Mouse (Mus musculus) 3T3-L1 (cell line): Measurements from ENCODE around the gene Gm14180.
A peak's percentile ranks its signal among the peaks of the same experiment; 100 is the strongest.
"Not testable (repeated sequence)": the region's sequence is repeated elsewhere in the genome, so short reads cannot be mapped to it uniquely, and the experiment has no call there.

ENCODE experiments used
- DNase-seq: peaks from one replicate; pipeline ENCODE4 v3.0.0-alpha.2; 2015; ENCODE audit warnings: low read depth, low spot score

The Gm14180 gene

GRCm38 (mm10) chr11:99734190-99734589, at the start of gene Gm14180:
Gene Gm14180, minus strand, starts transcription at chr11:99734290.
- DNase-seq, result no peak

DNA sequence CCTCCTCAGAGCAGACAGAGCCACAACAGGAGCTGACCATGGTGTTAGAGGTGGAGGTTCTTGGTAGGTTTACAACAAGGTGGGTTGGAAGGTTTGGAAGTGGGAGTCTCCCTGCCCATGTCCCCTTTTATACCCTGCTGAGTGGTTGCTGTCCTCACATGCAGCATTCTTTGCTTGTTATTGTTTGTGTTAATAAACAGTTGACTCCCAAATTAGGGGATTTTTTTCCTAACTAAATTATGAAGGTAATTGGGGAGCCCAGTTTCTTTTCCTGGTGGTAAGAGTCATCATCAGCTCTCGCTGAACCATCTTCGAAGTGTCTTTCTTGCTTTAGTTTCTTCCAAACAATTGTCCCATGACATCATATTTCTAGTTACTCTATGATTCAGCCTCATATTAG, 46.5 kb upstream of the Gm14180 start, which contains the start of gene Krtap4-8:
Krtap4-8 (minus strand) TSS at position 101 of the 400 bp plus-strand sequence.
- DNase-seq, result no peak

DNA sequence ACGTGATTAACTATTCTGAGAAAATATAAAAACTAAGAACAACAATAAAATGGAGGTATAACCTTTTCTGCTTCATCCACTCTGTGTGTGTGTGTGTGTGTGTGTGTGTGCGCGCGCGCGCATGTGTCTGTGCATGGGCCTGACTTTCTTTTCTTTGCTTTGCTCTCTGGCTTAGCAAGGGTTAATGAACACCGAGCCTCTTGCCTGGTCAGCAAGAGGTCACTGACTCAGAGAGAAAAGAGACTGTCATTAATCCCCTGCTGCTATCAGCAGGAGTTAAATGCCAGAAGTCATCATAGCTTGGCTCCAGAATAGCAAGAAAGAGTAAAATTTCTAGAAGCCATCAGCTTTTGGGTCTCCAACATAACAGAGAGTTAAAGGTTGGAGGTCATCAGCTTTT, 44.3 kb upstream of the Gm14180 start:
- no peak for DNase-seq

DNA sequence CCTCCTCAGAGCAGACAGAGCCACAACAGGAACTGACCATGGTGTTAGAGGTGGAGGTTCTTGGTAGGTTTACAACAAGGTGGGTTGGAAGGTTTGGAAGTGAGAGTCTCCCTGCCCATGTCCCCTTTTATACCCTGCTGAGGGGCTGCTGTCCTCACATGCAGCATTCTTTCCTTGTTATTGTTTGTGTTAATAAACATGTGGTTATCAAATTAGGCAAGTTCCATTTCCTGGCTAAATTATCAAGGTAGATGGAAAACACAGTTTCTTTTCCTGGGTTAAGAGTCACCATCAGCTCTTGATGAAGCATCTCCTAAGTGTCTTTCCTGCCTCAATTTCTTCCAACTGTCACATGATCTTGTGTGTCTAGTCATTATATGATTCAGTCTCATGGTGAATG, 38.7 kb upstream of the Gm14180 start, which contains the start of gene Gm11595:
Gm11595 (minus strand) TSS at position 101 of the 400 bp plus-strand sequence.
- not testable (repeated sequence) for DNase-seq

DNA sequence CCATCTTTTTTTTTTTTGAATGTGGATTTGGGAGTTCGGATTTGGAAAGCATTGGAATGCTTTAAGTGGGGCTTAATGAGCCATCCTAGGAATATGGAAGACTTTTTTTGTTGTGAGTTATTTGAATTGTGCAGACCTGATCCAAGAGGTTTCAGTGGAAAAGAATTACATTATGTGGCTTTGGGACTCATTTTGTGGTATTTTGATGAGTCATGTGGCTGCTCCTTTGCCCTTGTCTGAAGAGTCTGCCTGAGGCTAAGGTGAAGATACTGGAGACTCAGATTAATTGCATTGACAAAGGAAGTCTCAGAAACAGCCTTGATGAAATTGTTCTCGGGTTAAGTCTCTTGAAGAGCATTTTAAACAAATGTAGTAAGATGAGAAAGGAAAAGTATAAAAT, 34.3 kb upstream of the Gm14180 start:
- peak; percentile 89 for DNase-seq

GRCm38 (mm10) chr11:99758877-99759276, 24.8 kb upstream of the Gm14180 start:
- no peak for DNase-seq

- no peak for DNase-seq
These were observed 9.9 kb upstream of the Gm14180 start for GRCm38 (mm10) chr11:99743985-99744384.

DNA sequence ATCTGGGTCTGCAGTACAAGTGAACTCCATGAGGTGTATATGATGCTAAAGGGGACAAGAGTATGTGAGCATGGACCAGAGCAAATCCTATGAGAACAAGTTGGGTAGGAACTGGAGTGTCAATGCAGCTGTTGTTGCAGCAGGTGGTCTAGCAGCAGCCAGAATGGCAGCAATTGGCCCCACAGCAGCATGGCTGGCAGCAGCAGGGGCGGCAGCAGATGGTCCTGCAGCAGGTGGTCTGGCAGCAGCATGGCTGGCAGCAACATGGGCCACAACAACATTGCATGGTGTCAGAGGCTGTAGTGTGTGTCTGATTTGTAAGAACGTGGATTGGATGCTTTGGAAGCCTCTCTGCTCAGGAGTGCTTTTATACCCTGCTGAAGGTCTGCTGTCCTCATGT, 10.0 kb downstream of the Gm14180 start:
- no peak for DNase-seq

GRCm38 (mm10) chr11:99718759-99719158, 15.3 kb downstream of the Gm14180 start:
- no peak for DNase-seq

GRCm38 (mm10) chr11:99690463-99690862, 43.6 kb downstream of the Gm14180 start, which contains the start of gene Gm14190:
Gene Gm14190, minus strand, starts transcription at chr11:99690740.
- no peak for DNase-seq

DNA sequence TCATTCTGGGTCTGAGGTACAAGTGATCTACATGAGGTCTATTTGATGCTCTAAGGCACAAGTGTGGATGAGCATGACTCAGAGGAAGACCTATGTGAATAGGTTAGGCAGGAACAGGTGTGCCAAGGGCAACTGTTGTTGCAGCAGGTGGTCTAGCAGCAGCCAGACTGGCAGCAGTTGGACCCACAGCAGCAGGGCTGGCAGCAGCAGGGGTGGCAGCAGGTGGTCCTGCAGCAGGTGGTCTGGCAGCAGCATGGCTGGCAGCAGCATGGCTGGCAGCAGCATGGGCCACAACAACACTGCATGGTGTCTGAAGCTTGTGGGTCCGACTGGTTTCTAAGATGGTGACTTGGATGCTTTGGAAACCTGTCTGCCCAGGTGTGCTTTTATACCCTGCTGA, 48.9 kb downstream of the Gm14180 start:
- DNase-seq, result not testable (repeated sequence)
